Mouse (Mus musculus) Patski (cell line): ENCODE results near the gene Krtap19-3. TPM values are rescaled to one million over a fixed set of nuclear protein-coding genes. Genes with fewer than 3 reads are reported as not detected.

ENCODE experiments used
- ATAC-seq: fragments of 100-300 bp; one replicate; pipeline ENCODE4 v1.8.0; 2021
- CTCF ChIA-PET: fragments of 350-600 bp; sonication (Branson Sonifier 250); formaldehyde crosslinking; loops from one replicate; lab custom pipeline; 2022; ENCODE audit warnings: inconsistent platforms; lab: Charles Lee
- POLR2A ChIA-PET: fragments of 350-600 bp; sonication (Branson Sonifier 250); formaldehyde crosslinking; loops from one replicate; lab custom pipeline; 2022; ENCODE audit warnings: antibody characterized with exemption, inconsistent platforms; lab: Charles Lee
- DNase-seq: peaks from one replicate; pipeline ENCODE4 v3.0.0-alpha.2; 2011; ENCODE audit warnings: low read depth, low spot score
- H3K27me3 ChIP-seq: fragments of 371-371 bp; one replicate; pipeline ENCODE4 v1.5.1; 2021
- CTCF ChIP-seq: fragments of 100-300 bp; IDR thresholded peaks from one replicate; pipeline ENCODE4 v1.5.1; 2021
- in situ Hi-C: fragments of 300-500 bp; cut with MboI; formaldehyde crosslinking; loops from 3 replicates; pipeline ENCODE4 v1.11.1; 2018; ENCODE audit warnings: low pct_unique_long_range_greater_than_20kb, mixed read lengths
- polyA plus RNA-seq: library from polyadenylated mRNA; unstranded; gene quantifications from one replicate; pipeline ENCODE4 v1.2.3, GENCODE M21; 2021

Gene Krtap19-3
- polyA plus RNA-seq = not detected

- no peak for ATAC-seq
- DNase-seq = no peak
- CTCF ChIA-PET = no interaction called here
- no peaks in the 10 kb centered on the region for H3K27me3 ChIP-seq
- POLR2A ChIA-PET = no interaction called here
- in situ Hi-C loops = no loop called here
- no peak for TF ChIP-seq CTCF
Measured at GRCm38 (mm10) chr16:88877938-88878337, at the start of gene Krtap19-3. Gene Krtap19-3 (minus strand): TSS chr16:88878038.

GRCm38 (mm10) chr16:88896357-88896756, 18.5 kb upstream of the Krtap19-3 start, which contains the start of gene Krtap19-5:
Gene Krtap19-5 (minus strand): TSS chr16:88896457.
- in situ Hi-C loops = no loop called here
- H3K27me3 ChIP-seq = no peaks in the 10 kb centered on the region
- CTCF ChIA-PET = no interaction called here
- POLR2A ChIA-PET = no interaction called here
- ATAC-seq (no peak), DNase-seq (no peak)
- no peak for TF ChIP-seq CTCF

GRCm38 (mm10) chr16:88886870-88887269, 9.0 kb upstream of the Krtap19-3 start:
- in situ Hi-C loops = no loop called here
- peaks cover 4% of the 10 kb centered on the region for H3K27me3 ChIP-seq
- DNase-seq (no peak), ATAC-seq (no peak)
- ChIA-PET POLR2A (no interaction called here), CTCF (no interaction called here)
- TF ChIP-seq CTCF = no peak

- DNase-seq = no peak
- CTCF ChIA-PET = interaction anchor here (1.2 kb wide), 1 partner anchor 9 kb away, joined by 3 read pairs; no protein-coding TSS in a partner anchor
- no peak for ATAC-seq
- POLR2A ChIA-PET = no interaction called here
- TF ChIP-seq CTCF = no peak
- in situ Hi-C loops = no loop called here
- H3K27me3 ChIP-seq = peaks cover 4% of the 10 kb centered on the region
Measured at GRCm38 (mm10) chr16:88884989-88885388, 7.2 kb upstream of the Krtap19-3 start, which contains the start of gene Krtap19-4. Gene Krtap19-4 (minus strand): TSS chr16:88885089.

GRCm38 (mm10) chr16:88874169-88874568, 3.7 kb downstream of the Krtap19-3 start, which contains the start of gene Krtap19-2:
Gene Krtap19-2 (minus strand): TSS chr16:88874269.
- ATAC-seq (no peak), DNase-seq (no peak)
- no peaks in the 10 kb centered on the region for H3K27me3 ChIP-seq
- ChIA-PET CTCF (no interaction called here), POLR2A (no interaction called here)
- in situ Hi-C loops = no loop called here
- no peak for TF ChIP-seq CTCF

- TF ChIP-seq CTCF = no peak
- POLR2A ChIA-PET = no interaction called here
- H3K27me3 ChIP-seq = no peaks in the 10 kb centered on the region
- DNase-seq = no peak
- CTCF ChIA-PET = no interaction called here
- in situ Hi-C loops = no loop called here
- ATAC-seq = no peak
Measured at GRCm38 (mm10) chr16:88869311-88869710, 8.5 kb downstream of the Krtap19-3 start, which contains the start of gene Krtap19-1. Gene Krtap19-1 (minus strand): TSS chr16:88869411.

- DNase-seq (no peak), ATAC-seq (no peak)
- ChIA-PET CTCF (no interaction called here), POLR2A (no interaction called here)
- no peak for TF ChIP-seq CTCF
- H3K27me3 ChIP-seq = no peaks in the 10 kb centered on the region
- in situ Hi-C loops = no loop called here
Measured at GRCm38 (mm10) chr16:88864887-88865407, 12.9 kb downstream of the Krtap19-3 start.

GRCm38 (mm10) chr16:88851450-88851849, 26.4 kb downstream of the Krtap19-3 start:
- no peak for ATAC-seq

GRCm38 (mm10) chr16:88848558-88848957, 29.3 kb downstream of the Krtap19-3 start:
- CTCF ChIA-PET = no interaction called here

More at GRCm38 (mm10) chr16:88851450-88851849, 26.4 kb downstream of the Krtap19-3 start:
- CTCF ChIA-PET = no interaction called here
- peaks cover 17% of the 10 kb centered on the region for H3K27me3 ChIP-seq
- no peak for DNase-seq
- peak; percentile 81 for TF ChIP-seq CTCF
- in situ Hi-C loops = no loop called here
- POLR2A ChIA-PET = no interaction called here

GRCm38 (mm10) chr16:88847363-88847762, 30.5 kb downstream of the Krtap19-3 start:
- ChIA-PET CTCF (no interaction called here), POLR2A (no interaction called here)
- in situ Hi-C loops = loop anchor here (25.0 kb wide), 1 partner anchor 915 kb away; no protein-coding TSS in a partner anchor
- ATAC-seq (no peak), DNase-seq (no peak)
- peaks cover 17% of the 10 kb centered on the region for H3K27me3 ChIP-seq
- TF ChIP-seq CTCF = no peak

More at GRCm38 (mm10) chr16:88848558-88848957, 29.3 kb downstream of the Krtap19-3 start:
- TF ChIP-seq CTCF = no peak
- POLR2A ChIA-PET = no interaction called here
- ATAC-seq (no peak), DNase-seq (no peak)
- in situ Hi-C loops = loop anchor here (25.0 kb wide), 1 partner anchor 914 kb away; no protein-coding TSS in a partner anchor
- peaks cover 17% of the 10 kb centered on the region for H3K27me3 ChIP-seq

Other genes starting within 250 kb of the Krtap19-3 start
- not detected for gene Krtap26-1, start 230.2 kb downstream of the Krtap19-3 start, polyA plus RNA-seq
- gene Krtap27-1, start 206.4 kb downstream of the Krtap19-3 start, polyA plus RNA-seq = not detected
- not detected for gene 2310061N02Rik, start 170.1 kb downstream of the Krtap19-3 start, polyA plus RNA-seq
- not detected for gene Krtap13-1, start 149.2 kb downstream of the Krtap19-3 start, polyA plus RNA-seq
- not detected for gene Krtap13, start 126.4 kb downstream of the Krtap19-3 start, polyA plus RNA-seq
- gene 2310034C09Rik, start 119.2 kb downstream of the Krtap19-3 start, polyA plus RNA-seq = not detected
- not detected for gene 2310057N15Rik, start 103.8 kb downstream of the Krtap19-3 start, polyA plus RNA-seq
- gene Gm5965, start 100.1 kb downstream of the Krtap19-3 start, polyA plus RNA-seq = not detected
- not detected for gene Gm20741, start 65.8 kb downstream of the Krtap19-3 start, polyA plus RNA-seq
- gene Krtap15, start 57.8 kb downstream of the Krtap19-3 start, polyA plus RNA-seq = not detected
- gene Krtap14, start 51.9 kb downstream of the Krtap19-3 start, polyA plus RNA-seq = not detected
- not detected for gene Krtap19-1, start 8.6 kb downstream of the Krtap19-3 start, polyA plus RNA-seq
- gene Krtap19-2, start 3.8 kb downstream of the Krtap19-3 start, polyA plus RNA-seq = not detected
- gene Krtap19-4, start 7.1 kb upstream of the Krtap19-3 start, polyA plus RNA-seq = not detected
- not detected for gene Krtap19-5, start 18.4 kb upstream of the Krtap19-3 start, polyA plus RNA-seq
- not detected for gene Krtap19-9b, start 54.2 kb upstream of the Krtap19-3 start, polyA plus RNA-seq
- not detected for gene Krtap16-3, start 84.8 kb upstream of the Krtap19-3 start, polyA plus RNA-seq
- not detected for gene Krtap22-2, start 132.7 kb upstream of the Krtap19-3 start, polyA plus RNA-seq
- not detected for gene Gm10229, start 137.2 kb upstream of the Krtap19-3 start, polyA plus RNA-seq
- not detected for gene Krtap6-1, start 153.7 kb upstream of the Krtap19-3 start, polyA plus RNA-seq
- gene Gm10228, start 163.4 kb upstream of the Krtap19-3 start, polyA plus RNA-seq = not detected
- not detected for gene Krtap6-5, start 169.8 kb upstream of the Krtap19-3 start, polyA plus RNA-seq
- not detected for gene 1110025L11Rik, start 186.0 kb upstream of the Krtap19-3 start, polyA plus RNA-seq
- not detected for gene Krtap6-3, start 206.0 kb upstream of the Krtap19-3 start, polyA plus RNA-seq